Mouse (Mus musculus) liver, embryonic 14.5 days (tissue): Measurements from ENCODE around the gene Ankrd23. TPM values are rescaled to one million over a fixed set of nuclear protein-coding genes. Genes with fewer than 3 reads are reported as not detected.

Source experiments
- ATAC-seq: fragments of 200-750 bp; cut with Nextera tagmentation; 2 replicates; pipeline ENCODE4 v1.8.0; 2017; ENCODE audit warnings: moderate number of reproducible peaks, mild to moderate bottlenecking, moderate library complexity; ENCODE audit not compliant: insufficient read depth
- DNase-seq, 3 experiments: peaks; one replicate each; pipeline ENCODE4 v3.0.0-alpha.2; 2012 to 2013; ENCODE audit warnings: low read depth in 3 of 3, low spot score in 3 of 3
- H3K27ac ChIP-seq: fragments of 300-500 bp; sonication (generic); 2 replicates; pipeline ENCODE4 v1.5.1; 2014; ENCODE audit warnings: moderate library complexity, mild to moderate bottlenecking, control low read depth, inconsistent platforms
- H3K27me3 ChIP-seq: fragments of 300-500 bp; sonication (generic); 2 replicates; pipeline ENCODE4 v1.6.1; 2014; ENCODE audit warnings: mild to moderate bottlenecking, low read length, moderate library complexity; ENCODE audit not compliant: control insufficient read depth, insufficient read depth
- H3K36me3 ChIP-seq: fragments of 300-500 bp; sonication (generic); replicated peaks from 2 replicates; pipeline ENCODE4 v1.6.1; 2014; ENCODE audit warnings: low read depth; ENCODE audit not compliant: control insufficient read depth, insufficient read depth
- H3K4me1 ChIP-seq, 2 experiments: fragments of 200-500 bp in 1 of 2; fragments of 300-500 bp in 1 of 2; sonication (generic) in 1 of 2; replicated peaks; 2 replicates each; pipeline ENCODE4 v1.6.1; 2012 to 2014; ENCODE audit warnings: antibody characterized with exemption in 1 of 2, inconsistent platforms in 1 of 2, low read length in 1 of 2; ENCODE audit not compliant: control insufficient read depth in 2 of 2, insufficient read depth in 2 of 2
- H3K4me2 ChIP-seq: fragments of 300-500 bp; sonication (generic); 2 replicates; pipeline ENCODE4 v1.6.1; 2014; ENCODE audit warnings: low read depth, mild to moderate bottlenecking, control low read depth, moderate library complexity
- H3K4me3 ChIP-seq, 2 experiments: fragments of 200-500 bp in 1 of 2; fragments of 300-500 bp in 1 of 2; sonication (generic) in 1 of 2; 2 replicates each; pipeline ENCODE4 v1.5.1; 2012 to 2014; ENCODE audit warnings: low read depth in 2 of 2, low read length in 2 of 2, mild to moderate bottlenecking in 2 of 2, control low read depth in 1 of 2, inconsistent platforms in 1 of 2, moderate library complexity in 1 of 2; ENCODE audit not compliant: insufficient read depth in 1 of 2
- H3K9ac ChIP-seq: fragments of 300-500 bp; sonication (generic); replicated peaks from 2 replicates; pipeline ENCODE4 v1.6.1; 2014; ENCODE audit warnings: mild to moderate bottlenecking, control low read depth, moderate library complexity
- H3K9me3 ChIP-seq: fragments of 300-500 bp; sonication (generic); 2 replicates; pipeline ENCODE4 v1.6.1; 2016; ENCODE audit warnings: low read length, mixed read lengths; ENCODE audit not compliant: control insufficient read depth
- CTCF ChIP-seq: IDR thresholded peaks from 2 replicates; pipeline ENCODE4 v1.5.1; 2016; ENCODE audit warnings: antibody characterized with exemption, low read depth, control low read depth
- EP300 ChIP-seq: IDR thresholded peaks from 2 replicates; pipeline ENCODE4 v1.6.1; 2016; ENCODE audit warnings: antibody characterized with exemption, low read depth
- WGBS: fragments of 180-500 bp; shearing (Covaris S2); extraction: QIAGEN DNeasy Blood & Tissue Kit; methylation state at CpG from one replicate; pipeline ENCODE4 v1.1.7; 2014; ENCODE audit not compliant: insufficient replicate concordance; 5-methylcytosine and 5-hydroxymethylcytosine counted together
- polyA plus RNA-seq, 2 experiments: library from polyadenylated mRNA; depleted of rRNA in 1 of 2; stranded (reverse) in 1 of 2; unstranded in 1 of 2; fragments of >200 nt; fragmentation: Nextera tagmentation in 1 of 2; extraction: Ambion mirVana in 1 of 2; gene quantifications; 2 replicates each; pipeline versions ENCODE4 v1.2.1 to v1.2.3; 2012 to 2014

Gene Ankrd23
- polyA plus RNA-seq, 2 experiments: 0.80 to 2.3 TPM

- WGBS: 55% methylated on average over 6 of the region's 6 CpGs
- Histone ChIP-seq H3K27me3 (no peaks in the 10 kb centered on the region), H3K4me3 (no peak overlapping the region), H3K4me1 (no peaks in the 10 kb centered on the region; a peak in 1 of 4 replicates), H3K36me3 (no peaks in the 10 kb centered on the region), H3K4me2 (no peak overlapping the region), H3K9me3 (no peaks in the 10 kb centered on the region), H3K27ac (no peak overlapping the region), H3K9ac (no peak overlapping the region)
- DNase-seq (no peak), ATAC-seq (no peak)
- TF ChIP-seq EP300 (no peak), CTCF (no peak)
Measured at GRCm38 (mm10) chr1:36534595-36535058, 2.1 kb downstream of the Ankrd23 start.

- H3K4me2 ChIP-seq: no peak overlapping the region
- no peaks in the 10 kb centered on the region for H3K9me3 ChIP-seq
- DNase-seq (no peak), ATAC-seq (no peak)
- H3K27me3 ChIP-seq: no peaks in the 10 kb centered on the region
- no peak overlapping the region for H3K27ac ChIP-seq
- no peaks in the 10 kb centered on the region for H3K36me3 ChIP-seq
- TF ChIP-seq EP300: no peak
- no peak for TF ChIP-seq CTCF
- no peak overlapping the region for H3K9ac ChIP-seq
- no peaks in the 10 kb centered on the region for H3K4me1 ChIP-seq
- no peak overlapping the region for H3K4me3 ChIP-seq
- WGBS: 73% methylated on average over 6 of the region's 6 CpGs
Measured at GRCm38 (mm10) chr1:36533546-36533945, 3.1 kb downstream of the Ankrd23 start.

GRCm38 (mm10) chr1:36531461-36531860, 5.2 kb downstream of the Ankrd23 start:
- Histone ChIP-seq H3K4me1 (no peaks in the 10 kb centered on the region), H3K27me3 (no peaks in the 10 kb centered on the region), H3K27ac (no peak overlapping the region), H3K9ac (no peak overlapping the region), H3K36me3 (no peaks in the 10 kb centered on the region), H3K9me3 (no peaks in the 10 kb centered on the region), H3K4me2 (no peak overlapping the region), H3K4me3 (no peak overlapping the region)
- TF ChIP-seq CTCF: no peak
- no peak for TF ChIP-seq EP300
- DNase-seq: no peak
- ATAC-seq: no peak
- WGBS: 80% methylated on average over 12 of the region's 12 CpGs

- Histone ChIP-seq H3K4me3 (no peak overlapping the region), H3K9me3 (no peaks in the 10 kb centered on the region), H3K36me3 (no peaks in the 10 kb centered on the region; the same call in 1 of the 2 replicates), H3K27ac (no peak overlapping the region), H3K4me1 (no peaks in the 10 kb centered on the region), H3K4me2 (no peak overlapping the region), H3K27me3 (no peaks in the 10 kb centered on the region), H3K9ac (no peak overlapping the region)
- no peak for DNase-seq
- no peak for TF ChIP-seq EP300
- ATAC-seq: no peak
- 83% methylated on average over 7 of the region's 7 CpGs for WGBS
Measured at GRCm38 (mm10) chr1:36530962-36531361, 5.7 kb downstream of the Ankrd23 start.

- no peaks in the 10 kb centered on the region; the same call in 1 of the 2 replicates for H3K36me3 ChIP-seq
- ATAC-seq: no peak
Measured at GRCm38 (mm10) chr1:36530485-36530884, 6.2 kb downstream of the Ankrd23 start.

More at GRCm38 (mm10) chr1:36530485-36530884, 6.2 kb downstream of the Ankrd23 start:
- Histone ChIP-seq H3K27ac (no peak overlapping the region), H3K4me2 (no peak overlapping the region), H3K9me3 (no peaks in the 10 kb centered on the region), H3K9ac (no peak overlapping the region), H3K27me3 (no peaks in the 10 kb centered on the region), H3K4me3 (no peak overlapping the region), H3K4me1 (no peaks in the 10 kb centered on the region)
- no peak for DNase-seq
- TF ChIP-seq EP300 (no peak), CTCF (no peak)
- 75% methylated on average over 8 of the region's 8 CpGs for WGBS
